Mouse (Mus musculus): ENCODE results near the gene Ctso. TPM values are rescaled to one million over a fixed set of nuclear protein-coding genes. Genes with fewer than 3 reads are reported as not detected.

Gene Ctso
- polyA plus RNA-seq, 1 experiment from 2014 or later: 11.7 TPM

GRCm38 (mm10) chr3:81942341-81942740 lies 9.9 kb downstream of the Ctso start:
- H3K36me3 ChIP-seq (ENCODE audit: control insufficient read depth, insufficient read depth, low read length): no peaks in the 10 kb centered on the region
- H3K9ac ChIP-seq (ENCODE audit: low read depth, low read length): no peak overlapping the region
- no peaks in the 10 kb centered on the region for H3K4me1 ChIP-seq (ENCODE audit: control insufficient read depth, insufficient read depth, low read length)
- 89% methylated on average over 3 of the region's 3 CpGs for WGBS
- H3K4me2 ChIP-seq (replicated peaks; ENCODE audit: low read depth, low read length): no peak overlapping the region
- no peak overlapping the region for H3K27ac ChIP-seq (ENCODE audit: low read depth, low read length)
- no peak for ATAC-seq (ENCODE audit: low FRiP score, low TSS enrichment)
- no peaks in the 10 kb centered on the region for H3K9me3 ChIP-seq (ENCODE audit: control insufficient read depth, low read length)
- no peak overlapping the region for H3K4me3 ChIP-seq (ENCODE audit: low read length)
- H3K27me3 ChIP-seq (ENCODE audit: control insufficient read depth, insufficient read depth, low read length): no peaks in the 10 kb centered on the region

- Histone ChIP-seq H3K27me3 (ENCODE audit: control insufficient read depth, insufficient read depth, low read length) (no peaks in the 10 kb centered on the region), H3K4me2 (replicated peaks; ENCODE audit: low read depth, low read length) (no peak overlapping the region), H3K4me1 (ENCODE audit: control insufficient read depth, insufficient read depth, low read length) (no peaks in the 10 kb centered on the region), H3K9ac (ENCODE audit: low read depth, low read length) (no peak overlapping the region), H3K4me3 (ENCODE audit: low read length) (no peak overlapping the region), H3K36me3 (ENCODE audit: control insufficient read depth, insufficient read depth, low read length) (no peaks in the 10 kb centered on the region), H3K27ac (ENCODE audit: low read depth, low read length) (no peak overlapping the region), H3K9me3 (ENCODE audit: control insufficient read depth, low read length) (no peaks in the 10 kb centered on the region)
- ATAC-seq (ENCODE audit: low FRiP score, low TSS enrichment): no peak
- WGBS: 83% methylated on average over 3 of the region's 3 CpGs
These were observed 10.7 kb downstream of the Ctso start for GRCm38 (mm10) chr3:81943097-81943496.

- no peak for ATAC-seq (ENCODE audit: low FRiP score, low TSS enrichment)
- WGBS: 91% methylated on average over 7 of the region's 7 CpGs
- Histone ChIP-seq H3K27ac (ENCODE audit: low read depth, low read length) (no peak overlapping the region), H3K27me3 (ENCODE audit: control insufficient read depth, insufficient read depth, low read length) (no peaks in the 10 kb centered on the region), H3K4me2 (replicated peaks; ENCODE audit: low read depth, low read length) (no peak overlapping the region), H3K9me3 (ENCODE audit: control insufficient read depth, low read length) (no peaks in the 10 kb centered on the region), H3K4me3 (ENCODE audit: low read length) (no peak overlapping the region), H3K4me1 (ENCODE audit: control insufficient read depth, insufficient read depth, low read length) (no peaks in the 10 kb centered on the region), H3K9ac (ENCODE audit: low read depth, low read length) (no peak overlapping the region), H3K36me3 (ENCODE audit: control insufficient read depth, insufficient read depth, low read length) (no peaks in the 10 kb centered on the region)
These were observed 12.5 kb downstream of the Ctso start for GRCm38 (mm10) chr3:81944851-81945393.

GRCm38 (mm10) chr3:81949048-81949447 lies 16.6 kb downstream of the Ctso start:
- H3K27me3 ChIP-seq (ENCODE audit: control insufficient read depth, insufficient read depth, low read length): no peaks in the 10 kb centered on the region
- H3K4me2 ChIP-seq (replicated peaks; ENCODE audit: low read depth, low read length): no peak overlapping the region
- no peak overlapping the region for H3K4me3 ChIP-seq (ENCODE audit: low read length)
- no peak overlapping the region for H3K9ac ChIP-seq (ENCODE audit: low read depth, low read length)
- WGBS: 80% methylated on average over 1 of the region's 1 CpGs
- H3K27ac ChIP-seq (ENCODE audit: low read depth, low read length): no peak overlapping the region
- ATAC-seq (ENCODE audit: low FRiP score, low TSS enrichment): no peak
- no peaks in the 10 kb centered on the region for H3K36me3 ChIP-seq (ENCODE audit: control insufficient read depth, insufficient read depth, low read length)
- H3K9me3 ChIP-seq (ENCODE audit: control insufficient read depth, low read length): no peaks in the 10 kb centered on the region
- H3K4me1 ChIP-seq (ENCODE audit: control insufficient read depth, insufficient read depth, low read length): no peaks in the 10 kb centered on the region

- no peak overlapping the region for H3K4me2 ChIP-seq (replicated peaks; ENCODE audit: low read depth, low read length)
- no peak overlapping the region for H3K27ac ChIP-seq (ENCODE audit: low read depth, low read length)
- H3K4me1 ChIP-seq (ENCODE audit: control insufficient read depth, insufficient read depth, low read length): no peaks in the 10 kb centered on the region
- no peak overlapping the region for H3K9ac ChIP-seq (ENCODE audit: low read depth, low read length)
- H3K4me3 ChIP-seq (ENCODE audit: low read length): no peak overlapping the region
- 48% methylated on average over 2 of the region's 2 CpGs for WGBS
- ATAC-seq (ENCODE audit: low FRiP score, low TSS enrichment): no peak
- H3K27me3 ChIP-seq (ENCODE audit: control insufficient read depth, insufficient read depth, low read length): no peaks in the 10 kb centered on the region
- H3K9me3 ChIP-seq (ENCODE audit: control insufficient read depth, low read length): no peaks in the 10 kb centered on the region
- no peaks in the 10 kb centered on the region for H3K36me3 ChIP-seq (ENCODE audit: control insufficient read depth, insufficient read depth, low read length)
These were observed 19.4 kb downstream of the Ctso start for GRCm38 (mm10) chr3:81951785-81952184.

GRCm38 (mm10) chr3:81957484-81957883 lies 25.1 kb downstream of the Ctso start:
- Histone ChIP-seq H3K4me3 (ENCODE audit: low read length) (no peak overlapping the region), H3K36me3 (ENCODE audit: control insufficient read depth, insufficient read depth, low read length) (no peaks in the 10 kb centered on the region), H3K4me2 (replicated peaks; ENCODE audit: low read depth, low read length) (no peak overlapping the region), H3K27ac (ENCODE audit: low read depth, low read length) (no peak overlapping the region), H3K9me3 (ENCODE audit: control insufficient read depth, low read length) (no peaks in the 10 kb centered on the region), H3K27me3 (ENCODE audit: control insufficient read depth, insufficient read depth, low read length) (no peaks in the 10 kb centered on the region), H3K4me1 (ENCODE audit: control insufficient read depth, insufficient read depth, low read length) (no peaks in the 10 kb centered on the region), H3K9ac (ENCODE audit: low read depth, low read length) (no peak overlapping the region)
- 89% methylated on average over 5 of the region's 5 CpGs for WGBS
- no peak for ATAC-seq (ENCODE audit: low FRiP score, low TSS enrichment)

GRCm38 (mm10) chr3:81961336-81961735 lies 28.9 kb downstream of the Ctso start:
- no peak for ATAC-seq (ENCODE audit: low FRiP score, low TSS enrichment)
- no peaks in the 10 kb centered on the region for H3K36me3 ChIP-seq (ENCODE audit: control insufficient read depth, insufficient read depth, low read length)
- 77% methylated on average over 5 of the region's 5 CpGs for WGBS
- no peak overlapping the region for H3K9ac ChIP-seq (ENCODE audit: low read depth, low read length)
- H3K27ac ChIP-seq (ENCODE audit: low read depth, low read length): no peak overlapping the region
- H3K27me3 ChIP-seq (ENCODE audit: control insufficient read depth, insufficient read depth, low read length): no peaks in the 10 kb centered on the region
- no peak overlapping the region for H3K4me2 ChIP-seq (replicated peaks; ENCODE audit: low read depth, low read length)
- H3K4me1 ChIP-seq (ENCODE audit: control insufficient read depth, insufficient read depth, low read length): no peaks in the 10 kb centered on the region
- no peaks in the 10 kb centered on the region for H3K9me3 ChIP-seq (ENCODE audit: control insufficient read depth, low read length)
- no peak overlapping the region for H3K4me3 ChIP-seq (ENCODE audit: low read length)

- no peaks in the 10 kb centered on the region for H3K4me1 ChIP-seq (ENCODE audit: control insufficient read depth, insufficient read depth, low read length)
- 76% methylated on average over 5 of the region's 5 CpGs for WGBS
- no peak overlapping the region for H3K4me2 ChIP-seq (replicated peaks; ENCODE audit: low read depth, low read length)
- H3K9me3 ChIP-seq (ENCODE audit: control insufficient read depth, low read length): no peaks in the 10 kb centered on the region
- no peak for ATAC-seq (ENCODE audit: low FRiP score, low TSS enrichment)
- no peaks in the 10 kb centered on the region for H3K36me3 ChIP-seq (ENCODE audit: control insufficient read depth, insufficient read depth, low read length)
- no peak overlapping the region for H3K9ac ChIP-seq (ENCODE audit: low read depth, low read length)
- H3K27ac ChIP-seq (ENCODE audit: low read depth, low read length): no peak overlapping the region
- no peak overlapping the region for H3K4me3 ChIP-seq (ENCODE audit: low read length)
- no peaks in the 10 kb centered on the region for H3K27me3 ChIP-seq (ENCODE audit: control insufficient read depth, insufficient read depth, low read length)
These were observed 31.4 kb downstream of the Ctso start for GRCm38 (mm10) chr3:81963768-81964167.

GRCm38 (mm10) chr3:81964596-81964995 lies 32.2 kb downstream of the Ctso start:
- no peak overlapping the region for H3K4me2 ChIP-seq (replicated peaks; ENCODE audit: low read depth, low read length)
- H3K27ac ChIP-seq (ENCODE audit: low read depth, low read length): no peak overlapping the region

More at GRCm38 (mm10) chr3:81964596-81964995, 32.2 kb downstream of the Ctso start:
- no peaks in the 10 kb centered on the region for H3K36me3 ChIP-seq (ENCODE audit: control insufficient read depth, insufficient read depth, low read length)
- 73% methylated on average over 3 of the region's 3 CpGs for WGBS
- H3K9ac ChIP-seq (ENCODE audit: low read depth, low read length): no peak overlapping the region
- no peak overlapping the region for H3K4me3 ChIP-seq (ENCODE audit: low read length)
- H3K9me3 ChIP-seq (ENCODE audit: control insufficient read depth, low read length): no peaks in the 10 kb centered on the region
- no peaks in the 10 kb centered on the region for H3K4me1 ChIP-seq (ENCODE audit: control insufficient read depth, insufficient read depth, low read length)
- no peaks in the 10 kb centered on the region for H3K27me3 ChIP-seq (ENCODE audit: control insufficient read depth, insufficient read depth, low read length)
- ATAC-seq (ENCODE audit: low FRiP score, low TSS enrichment): no peak
